Mouse (Mus musculus) liver, adult 2 months (tissue): ENCODE measurements at regions not wholly inside any gene's neighbourhood (a gene's known extent, or its start where the extent isn't known, plus 50 kb on each side); places are given as distances from the start of the nearest gene placed in this dataset.

ENCODE experiments used
- DNase-seq: peaks from one replicate; pipeline ENCODE4 v3.0.0-alpha.2; 2011; ENCODE audit warnings: low read depth, low spot score; ENCODE audit errors: extremely low read depth
- H3K27ac ChIP-seq: fragments of 200-500 bp; replicated peaks from 2 replicates; pipeline ENCODE4 v1.5.1; 2012; ENCODE audit warnings: low read depth, mild to moderate bottlenecking, control low read depth, inconsistent platforms, low read length; ENCODE audit not compliant: insufficient read depth
- H3K27me3 ChIP-seq: fragments of 200-500 bp; 2 replicates; pipeline ENCODE4 v1.6.1; 2012; ENCODE audit warnings: mild to moderate bottlenecking, moderate library complexity, low read length, inconsistent platforms; ENCODE audit not compliant: control insufficient read depth, insufficient read depth
- H3K36me3 ChIP-seq: fragments of 200-500 bp; 2 replicates; pipeline ENCODE4 v1.6.1; 2012; ENCODE audit warnings: low read length, inconsistent platforms; ENCODE audit not compliant: control insufficient read depth, insufficient read depth
- H3K4me1 ChIP-seq: fragments of 200-500 bp; 2 replicates; pipeline ENCODE4 v1.6.1; 2011; ENCODE audit warnings: low read length; ENCODE audit not compliant: control insufficient read depth, insufficient read depth
- H3K4me3 ChIP-seq: fragments of 200-500 bp; 2 replicates; pipeline ENCODE4 v1.5.1; 2011; ENCODE audit warnings: low read depth, mild to moderate bottlenecking, control low read depth, low read length, moderate library complexity; ENCODE audit not compliant: insufficient read depth
- H3K79me2 ChIP-seq: fragments of 200-500 bp; 2 replicates; pipeline ENCODE4 v1.6.1; 2012; ENCODE audit warnings: inconsistent platforms, mild to moderate bottlenecking, low read length, moderate library complexity; ENCODE audit not compliant: control insufficient read depth, insufficient read depth
- H3K9ac ChIP-seq: fragments of 200-500 bp; 2 replicates; pipeline ENCODE4 v1.6.1; 2012; ENCODE audit warnings: low read depth, mild to moderate bottlenecking, control low read depth, inconsistent platforms, low read length
- CTCF ChIP-seq: fragments of 200-500 bp; IDR thresholded peaks from 2 replicates; pipeline ENCODE4 v1.5.1; 2011; ENCODE audit warnings: low read depth, low read length, control low read depth
- POLR2A ChIP-seq: fragments of 200-500 bp; IDR thresholded peaks from 2 replicates; pipeline ENCODE4 v1.6.1; 2011; ENCODE audit warnings: low read length, control low read depth; ENCODE audit not compliant: insufficient read depth; ENCODE audit errors: extremely low read depth
- WGBS: fragments of 180-500 bp; shearing (Covaris S2); methylation state at CpG from one replicate; pipeline ENCODE4 v1.1.7; 2018; 5-methylcytosine and 5-hydroxymethylcytosine counted together

DNA sequence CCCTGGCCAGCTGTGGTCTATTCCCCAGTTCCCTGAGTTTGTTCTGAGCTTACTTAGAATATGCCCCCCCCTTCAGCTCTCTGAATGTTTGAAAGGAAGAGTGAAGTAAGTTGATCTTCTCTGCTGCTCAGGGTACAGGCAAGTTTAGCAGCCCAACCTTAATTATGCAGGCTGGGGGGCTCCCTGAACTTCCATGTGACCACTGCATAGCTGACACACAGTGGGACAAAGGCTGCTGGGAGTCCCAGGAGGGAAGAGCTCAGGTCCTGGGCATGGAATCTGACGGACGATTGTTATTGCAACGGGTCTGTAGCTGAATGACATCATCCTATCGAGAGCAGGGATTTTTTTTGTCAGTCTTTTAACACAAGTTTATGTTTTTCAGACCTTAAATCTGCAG lies 148.8 kb downstream of the Ttc32 start:
- 74% methylated on average over 4 of the region's 4 CpGs for WGBS
- TF ChIP-seq CTCF (no peak), POLR2A (no peak)
- Histone ChIP-seq H3K4me1 (no peaks in the 10 kb centered on the region), H3K27ac (no peak overlapping the region), H3K79me2 (no peaks in the 10 kb centered on the region), H3K27me3 (no peaks in the 10 kb centered on the region), H3K9ac (no peak overlapping the region), H3K4me3 (no peak overlapping the region), H3K36me3 (no peaks in the 10 kb centered on the region)
- DNase-seq: no peak

DNA sequence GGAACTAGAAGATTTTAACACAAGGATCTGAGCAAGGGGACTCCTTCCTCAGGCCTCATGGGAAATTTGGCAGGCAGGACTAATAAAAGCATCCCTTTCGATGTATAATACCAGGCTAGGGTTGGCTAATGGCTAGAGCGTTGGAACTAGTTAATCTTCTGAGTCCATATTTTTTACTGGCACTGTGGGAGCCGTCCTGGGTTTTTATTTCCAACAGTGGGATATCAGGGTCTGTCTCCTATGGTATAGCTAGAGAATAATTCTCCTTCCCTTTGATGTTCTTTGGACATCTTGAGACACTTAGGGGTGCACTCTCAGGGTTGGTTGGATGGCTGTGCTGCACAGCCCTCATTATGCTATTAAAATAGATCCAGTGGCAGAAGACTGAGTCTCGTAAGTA lies 150.9 kb downstream of the Ttc32 start:
- no peaks in the 10 kb centered on the region for H3K79me2 ChIP-seq
- H3K27ac ChIP-seq: no peak overlapping the region
- H3K4me1 ChIP-seq: no peaks in the 10 kb centered on the region
- no peak for TF ChIP-seq CTCF
- DNase-seq: no peak
- H3K27me3 ChIP-seq: no peaks in the 10 kb centered on the region
- no peaks in the 10 kb centered on the region for H3K36me3 ChIP-seq
- 87% methylated on average over 4 of the region's 4 CpGs for WGBS
- H3K4me3 ChIP-seq: no peak overlapping the region
- no peak overlapping the region for H3K9ac ChIP-seq

DNA sequence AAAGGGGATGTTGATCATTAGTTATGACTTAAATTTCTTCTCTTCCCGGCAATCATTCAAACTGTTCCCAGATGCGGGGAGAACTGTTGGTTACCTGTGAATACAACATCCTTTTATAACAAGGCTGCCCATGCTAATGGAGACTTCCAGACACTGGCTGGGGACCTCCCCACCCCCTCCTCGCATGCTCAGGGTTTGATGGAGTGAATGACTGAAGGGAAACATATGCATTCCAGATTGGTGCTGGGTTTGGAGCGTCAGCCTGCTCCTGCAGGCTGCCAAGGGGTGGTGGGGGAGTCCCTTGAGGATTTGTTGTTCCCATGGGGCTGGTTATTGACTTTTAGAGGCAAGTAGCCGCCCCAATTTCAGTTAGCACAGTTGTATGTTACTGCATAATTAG lies 161.9 kb downstream of the Ttc32 start:
- H3K9ac ChIP-seq: no peak overlapping the region
- H3K27me3 ChIP-seq: no peaks in the 10 kb centered on the region
- no peak overlapping the region for H3K4me3 ChIP-seq
- WGBS: 85% methylated on average over 5 of the region's 5 CpGs
- H3K4me1 ChIP-seq: no peaks in the 10 kb centered on the region
- no peaks in the 10 kb centered on the region for H3K79me2 ChIP-seq
- DNase-seq: no peak
- TF ChIP-seq POLR2A: no peak
- no peak for TF ChIP-seq CTCF
- no peak overlapping the region for H3K27ac ChIP-seq
- H3K36me3 ChIP-seq: no peaks in the 10 kb centered on the region

DNA sequence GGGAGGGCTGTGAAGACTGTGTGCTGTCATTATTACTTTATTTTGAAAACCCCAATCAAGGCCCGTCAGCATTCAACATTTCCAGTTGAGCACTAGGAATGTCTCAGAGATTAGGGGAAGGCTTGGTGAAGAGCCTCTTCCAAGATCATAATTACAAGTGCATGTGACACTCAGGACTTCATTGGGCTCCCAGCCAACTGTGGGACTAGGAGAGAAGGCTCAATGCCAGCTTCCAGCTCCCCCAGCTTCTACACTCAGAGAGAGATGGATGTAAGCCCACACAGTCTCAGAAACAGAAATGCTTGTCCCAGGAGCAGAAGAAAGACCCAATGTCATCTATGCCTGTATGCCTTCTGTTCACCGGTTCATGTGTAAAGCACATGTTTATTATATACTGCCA lies 169.5 kb downstream of the Ttc32 start:
- TF ChIP-seq CTCF (no peak), POLR2A (no peak)
- no peak overlapping the region for H3K4me3 ChIP-seq
- no peaks in the 10 kb centered on the region for H3K27me3 ChIP-seq
- no peaks in the 10 kb centered on the region for H3K36me3 ChIP-seq
- H3K79me2 ChIP-seq: no peaks in the 10 kb centered on the region
- no peak for DNase-seq
- WGBS: 62% methylated on average over 2 of the region's 2 CpGs
- no peak overlapping the region for H3K27ac ChIP-seq
- no peak overlapping the region for H3K9ac ChIP-seq
- H3K4me1 ChIP-seq: no peaks in the 10 kb centered on the region

DNA sequence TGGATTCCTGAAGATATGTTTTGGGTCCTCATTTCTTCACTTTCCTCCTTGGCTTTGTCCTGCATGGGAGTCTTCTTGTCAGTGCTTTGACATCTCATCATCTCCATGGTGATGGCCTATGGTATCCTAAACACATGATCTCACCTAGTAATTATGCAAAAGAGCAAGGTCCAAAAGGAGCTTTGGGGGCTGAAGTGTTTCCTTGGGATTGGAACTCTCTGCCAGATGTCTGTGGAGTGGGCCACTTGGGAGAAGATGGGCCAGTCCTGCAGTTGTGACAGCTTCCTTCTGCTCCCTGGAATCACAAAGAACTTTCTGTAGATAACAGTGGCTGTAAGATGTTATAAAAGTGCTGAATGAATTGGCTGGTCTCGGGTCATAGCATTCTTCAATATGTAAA lies 182.4 kb downstream of the Ttc32 start:
- WGBS: 77% methylated on average over 1 of the region's 1 CpGs
- TF ChIP-seq CTCF: no peak
- TF ChIP-seq POLR2A: no peak

DNA sequence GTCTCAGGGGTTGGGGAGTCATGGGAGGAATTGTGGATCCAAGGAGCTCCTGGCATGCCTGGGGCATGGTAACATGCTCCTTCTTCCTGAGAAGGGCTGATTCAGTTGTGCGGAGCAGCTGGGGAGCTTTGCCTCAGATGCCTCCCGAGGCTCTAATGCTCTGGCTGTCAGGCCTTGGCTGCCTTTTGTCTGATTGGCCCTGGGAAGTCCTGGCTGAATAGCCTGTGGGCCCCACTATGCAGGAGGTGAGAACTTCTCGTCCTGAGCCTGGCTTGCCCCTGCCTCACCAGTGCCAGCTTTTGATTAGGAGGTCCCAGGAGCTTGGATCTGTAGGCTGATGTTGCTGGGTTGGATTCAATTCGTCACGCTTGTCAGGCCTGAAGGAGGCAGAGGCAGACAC lies 195.2 kb downstream of the Ttc32 start:
- H3K4me3 ChIP-seq: no peak overlapping the region
- H3K27me3 ChIP-seq: no peaks in the 10 kb centered on the region
- DNase-seq: no peak
- H3K4me1 ChIP-seq: no peaks in the 10 kb centered on the region
- no peaks in the 10 kb centered on the region for H3K79me2 ChIP-seq
- TF ChIP-seq CTCF (no peak), POLR2A (no peak)
- H3K27ac ChIP-seq: no peak overlapping the region
- no peak overlapping the region for H3K9ac ChIP-seq
- WGBS: 69% methylated on average over 5 of the region's 5 CpGs
- no peaks in the 10 kb centered on the region for H3K36me3 ChIP-seq

More for the DNA sequence above, 182.4 kb downstream of the Ttc32 start:
- no peak overlapping the region for H3K9ac ChIP-seq
- H3K36me3 ChIP-seq: no peaks in the 10 kb centered on the region
- no peak for DNase-seq
- no peaks in the 10 kb centered on the region for H3K4me1 ChIP-seq
- H3K27me3 ChIP-seq: no peaks in the 10 kb centered on the region
- no peaks in the 10 kb centered on the region for H3K79me2 ChIP-seq
- no peak overlapping the region for H3K27ac ChIP-seq
- no peak overlapping the region for H3K4me3 ChIP-seq
